Mouse (Mus musculus) forebrain, embryonic 12.5 days (tissue): ENCODE measurements around the gene Tspan12. TPM values are rescaled to one million over a fixed set of nuclear protein-coding genes. Genes with fewer than 3 reads are reported as not detected.
"Not testable (repeated sequence)": the region's sequence is repeated elsewhere in the genome, so short reads cannot be mapped to it uniquely, and the experiment has no call there.

Experiments used
- ATAC-seq: fragments of 200-750 bp; cut with Nextera tagmentation; 2 replicates; pipeline ENCODE4 v1.8.0; 2017; ENCODE audit warnings: moderate TSS enrichment; ENCODE audit not compliant: low FRiP score
- H3K27ac ChIP-seq: fragments of 300-500 bp; sonication (generic); 2 replicates; pipeline ENCODE4 v1.5.1; 2016; ENCODE audit warnings: mild to moderate bottlenecking
- H3K27me3 ChIP-seq: fragments of 300-500 bp; sonication (generic); 2 replicates; pipeline ENCODE4 v1.6.1; 2016; ENCODE audit warnings: mild to moderate bottlenecking
- H3K36me3 ChIP-seq: fragments of 300-500 bp; sonication (generic); replicated peaks from 2 replicates; pipeline ENCODE4 v1.6.1; 2016; ENCODE audit warnings: mild to moderate bottlenecking
- H3K4me1 ChIP-seq: fragments of 300-500 bp; sonication (generic); 2 replicates; pipeline ENCODE4 v1.6.1; 2016
- H3K4me2 ChIP-seq: fragments of 300-500 bp; sonication (generic); 2 replicates; pipeline ENCODE4 v1.6.1; 2016; ENCODE audit warnings: mild to moderate bottlenecking, moderate library complexity
- H3K4me3 ChIP-seq: fragments of 300-500 bp; sonication (generic); replicated peaks from 2 replicates; pipeline ENCODE4 v1.5.1; 2016; ENCODE audit warnings: mild to moderate bottlenecking
- H3K9ac ChIP-seq: fragments of 300-500 bp; sonication (generic); 2 replicates; pipeline ENCODE4 v1.6.1; 2016; ENCODE audit warnings: mild to moderate bottlenecking
- H3K9me3 ChIP-seq: fragments of 300-500 bp; sonication (generic); 2 replicates; pipeline ENCODE4 v1.6.1; 2016
- WGBS: fragments of 180-500 bp; shearing (Covaris S2); methylation state at CpG from one replicate; pipeline ENCODE4 v1.1.7; 2016; 5-methylcytosine and 5-hydroxymethylcytosine counted together
- polyA plus RNA-seq: library from polyadenylated mRNA; unstranded; fragments of >200 nt; fragmentation: Nextera tagmentation; extraction: Ambion mirVana; gene quantifications from 2 replicates; pipeline ENCODE4 v1.2.1, GENCODE M21; 2016

Gene Tspan12
- polyA plus RNA-seq = 54.9 and 57.5 TPM in 2 replicates

GRCm38 (mm10) chr6:21852344-21852785, at the start of gene Tspan12:
TSS of gene Tspan12 (minus strand) at chr6:21852515.
- Histone ChIP-seq H3K4me3 (peak within 1 kb of the TSS; percentile 81), H3K27me3 (no peaks in the 10 kb centered on the region), H3K36me3 (no peaks in the 10 kb centered on the region), H3K4me2 (peak within 1 kb of the TSS; percentile 63), H3K9ac (peak within 1 kb of the TSS; percentile 86), H3K4me1 (peaks cover 18% of the 10 kb centered on the region), H3K27ac (peak within 1 kb of the TSS; percentile 87), H3K9me3 (no peaks in the 10 kb centered on the region)
- 1% methylated on average over 13 of the region's 13 CpGs for WGBS
- peak; percentile 27; the same call in 1 of the 2 replicates for ATAC-seq

DNA sequence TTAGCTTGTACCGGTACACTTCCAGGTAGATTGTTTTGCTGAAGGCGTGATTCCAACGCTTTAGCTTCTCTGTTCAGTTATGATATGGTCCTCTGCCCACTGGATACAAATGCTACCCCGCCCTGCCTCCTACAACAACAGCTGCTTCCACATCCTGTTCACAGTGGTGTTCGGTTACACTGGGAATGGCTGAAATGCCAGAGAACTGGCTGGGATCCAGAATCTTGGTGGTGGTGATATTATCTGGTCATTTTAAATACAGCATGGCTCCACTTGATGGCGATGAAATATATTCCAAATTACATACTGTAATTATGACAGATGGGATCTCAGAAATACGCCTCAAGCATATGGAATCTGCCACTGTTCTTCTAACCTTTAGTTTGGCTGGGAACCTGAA, 42.1 kb upstream of the Tspan12 start:
- WGBS = 78% methylated on average over 7 of the region's 7 CpGs
- no peaks in the 10 kb centered on the region for H3K4me1 ChIP-seq
- H3K9ac ChIP-seq = no peak overlapping the region
- no peaks in the 10 kb centered on the region for H3K9me3 ChIP-seq
- H3K4me2 ChIP-seq = no peak overlapping the region
- no peak overlapping the region for H3K4me3 ChIP-seq
- H3K27ac ChIP-seq = no peak overlapping the region
- no peaks in the 10 kb centered on the region for H3K36me3 ChIP-seq
- ATAC-seq = no peak
- no peaks in the 10 kb centered on the region for H3K27me3 ChIP-seq

GRCm38 (mm10) chr6:21889101-21889500, 36.8 kb upstream of the Tspan12 start:
- no peaks in the 10 kb centered on the region for H3K36me3 ChIP-seq
- H3K27ac ChIP-seq = no peak overlapping the region
- H3K4me1 ChIP-seq = no peaks in the 10 kb centered on the region
- no peak for ATAC-seq
- no peak overlapping the region for H3K4me2 ChIP-seq
- H3K27me3 ChIP-seq = no peaks in the 10 kb centered on the region
- H3K4me3 ChIP-seq = no peak overlapping the region
- 72% methylated on average over 2 of the region's 2 CpGs for WGBS
- no peaks in the 10 kb centered on the region for H3K9me3 ChIP-seq
- H3K9ac ChIP-seq = no peak overlapping the region

- not testable (repeated sequence) for H3K4me2 ChIP-seq, H3K4me1 ChIP-seq, H3K4me3 ChIP-seq, H3K9me3 ChIP-seq, H3K36me3 ChIP-seq, H3K9ac ChIP-seq, H3K27ac ChIP-seq, H3K27me3 ChIP-seq, ATAC-seq
Observed at GRCm38 (mm10) chr6:21887971-21888370, 35.7 kb upstream of the Tspan12 start.

DNA sequence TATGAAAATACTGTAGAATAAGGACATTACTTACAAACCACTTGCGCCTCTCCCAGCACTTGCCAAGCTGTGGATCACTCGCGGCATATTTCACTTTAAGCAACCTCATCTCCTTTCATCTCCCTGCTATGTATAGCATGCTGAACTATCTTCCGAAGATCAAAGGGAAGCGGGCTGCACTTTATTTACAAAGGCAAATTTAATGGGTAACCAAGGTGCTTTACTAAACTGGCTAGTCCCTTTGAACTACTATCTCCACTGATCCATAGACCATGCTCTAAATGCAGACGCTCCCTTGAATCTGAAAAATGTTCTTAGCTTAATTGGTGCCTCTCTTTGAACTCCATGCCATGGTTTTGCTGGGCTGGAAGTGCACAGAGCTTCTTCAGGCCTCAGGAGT, 27.2 kb upstream of the Tspan12 start:
- Histone ChIP-seq H3K9ac (no peak overlapping the region), H3K9me3 (no peaks in the 10 kb centered on the region), H3K4me3 (no peak overlapping the region), H3K4me1 (no peaks in the 10 kb centered on the region), H3K27ac (no peak overlapping the region), H3K36me3 (no peaks in the 10 kb centered on the region), H3K27me3 (no peaks in the 10 kb centered on the region), H3K4me2 (no peak overlapping the region)
- no peak for ATAC-seq
- 79% methylated on average over 6 of the region's 6 CpGs for WGBS

GRCm38 (mm10) chr6:21867310-21867709, 15.0 kb upstream of the Tspan12 start:
- no peak overlapping the region for H3K27ac ChIP-seq

GRCm38 (mm10) chr6:21864179-21864578, 11.9 kb upstream of the Tspan12 start:
- 59% methylated on average over 8 of the region's 8 CpGs for WGBS
- Histone ChIP-seq H3K27me3 (peaks cover 12% of the 10 kb centered on the region; the same call in 1 of the 2 replicates), H3K36me3 (no peaks in the 10 kb centered on the region), H3K9me3 (no peaks in the 10 kb centered on the region), H3K27ac (no peak overlapping the region), H3K4me1 (no peaks in the 10 kb centered on the region), H3K4me2 (no peak overlapping the region), H3K9ac (no peak overlapping the region), H3K4me3 (no peak overlapping the region)
- ATAC-seq = no peak

More at GRCm38 (mm10) chr6:21867310-21867709, 15.0 kb upstream of the Tspan12 start:
- no peaks in the 10 kb centered on the region for H3K4me1 ChIP-seq
- no peak for ATAC-seq
- H3K27me3 ChIP-seq = peaks cover 3% of the 10 kb centered on the region; the same call in 1 of the 2 replicates
- H3K4me2 ChIP-seq = no peak overlapping the region
- WGBS = 42% methylated on average over 1 of the region's 1 CpGs
- no peaks in the 10 kb centered on the region for H3K36me3 ChIP-seq
- no peaks in the 10 kb centered on the region for H3K9me3 ChIP-seq
- H3K9ac ChIP-seq = no peak overlapping the region
- H3K4me3 ChIP-seq = no peak overlapping the region

- no peak for ATAC-seq
- Histone ChIP-seq H3K27me3 (peaks cover 13% of the 10 kb centered on the region; the same call in 1 of the 2 replicates), H3K4me3 (no peak overlapping the region), H3K9me3 (no peaks in the 10 kb centered on the region), H3K4me1 (no peaks in the 10 kb centered on the region), H3K36me3 (no peaks in the 10 kb centered on the region), H3K27ac (no peak overlapping the region), H3K9ac (no peak overlapping the region), H3K4me2 (no peak overlapping the region)
- WGBS = 9% methylated on average over 1 of the region's 1 CpGs
Observed at GRCm38 (mm10) chr6:21863561-21863960, 11.2 kb upstream of the Tspan12 start.

DNA sequence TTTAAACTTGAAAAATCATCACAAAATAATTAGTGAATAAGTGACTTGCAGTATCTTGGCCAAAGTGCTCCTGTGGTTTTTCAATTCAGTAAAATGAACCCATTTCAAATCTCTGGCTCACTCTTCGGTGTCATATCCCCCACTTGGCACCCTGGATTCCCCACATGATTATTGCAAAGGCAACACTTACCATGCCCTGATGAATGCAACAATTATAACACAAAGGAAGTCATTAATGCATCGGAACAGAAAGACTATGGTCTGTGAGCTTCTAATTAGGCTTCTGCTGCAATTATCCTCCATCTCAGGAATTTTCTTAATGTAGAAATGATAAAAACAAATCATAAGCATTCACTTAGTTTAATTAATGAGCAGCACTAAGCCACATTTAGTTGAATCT, 9.0 kb upstream of the Tspan12 start:
- H3K27me3 ChIP-seq = peaks cover 13% of the 10 kb centered on the region; the same call in 1 of the 2 replicates
- no peak overlapping the region for H3K4me2 ChIP-seq
- no peaks in the 10 kb centered on the region for H3K36me3 ChIP-seq
- H3K27ac ChIP-seq = no peak overlapping the region
- no peak overlapping the region for H3K4me3 ChIP-seq
- H3K9ac ChIP-seq = no peak overlapping the region
- peaks cover 10% of the 10 kb centered on the region for H3K4me1 ChIP-seq
- ATAC-seq = no peak
- no peaks in the 10 kb centered on the region for H3K9me3 ChIP-seq
- 30% methylated on average over 2 of the region's 2 CpGs for WGBS

DNA sequence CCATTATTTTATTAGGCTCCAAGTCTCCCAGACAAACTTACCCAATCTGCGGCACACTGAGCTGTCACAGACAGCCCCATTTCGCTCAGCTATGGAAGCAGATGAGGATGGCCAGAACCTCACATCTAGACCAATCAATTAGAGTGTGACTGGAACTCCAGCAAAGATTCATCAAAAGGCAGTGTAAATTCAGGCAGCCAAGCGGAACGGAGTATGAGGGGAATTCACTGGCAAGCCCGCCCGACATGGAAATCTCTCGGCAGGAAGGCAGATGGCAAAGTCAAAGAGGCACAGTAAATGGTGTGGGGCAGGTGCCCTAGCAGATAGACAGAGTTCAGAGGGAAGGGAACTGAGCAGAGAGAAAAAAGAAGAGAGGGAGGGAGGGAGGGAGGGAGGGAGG, 5.5 kb upstream of the Tspan12 start:
- Histone ChIP-seq H3K27ac (no peak overlapping the region), H3K9ac (no peak overlapping the region), H3K27me3 (peaks cover 13% of the 10 kb centered on the region; the same call in 1 of the 2 replicates), H3K9me3 (no peaks in the 10 kb centered on the region), H3K4me2 (peak overlapping the region; percentile 24; the same call in 1 of the 2 replicates), H3K36me3 (no peaks in the 10 kb centered on the region), H3K4me3 (no peak overlapping the region), H3K4me1 (peaks cover 10% of the 10 kb centered on the region)
- 14% methylated on average over 7 of the region's 7 CpGs for WGBS
- ATAC-seq = peak; percentile 80

GRCm38 (mm10) chr6:21855921-21856320, 3.6 kb upstream of the Tspan12 start:
- no peak overlapping the region for H3K9ac ChIP-seq
- peaks cover 13% of the 10 kb centered on the region; the same call in 1 of the 2 replicates for H3K27me3 ChIP-seq
- WGBS = 51% methylated on average over 7 of the region's 7 CpGs
- H3K36me3 ChIP-seq = no peaks in the 10 kb centered on the region
- no peaks in the 10 kb centered on the region for H3K9me3 ChIP-seq
- no peak for ATAC-seq
- H3K27ac ChIP-seq = no peak overlapping the region
- no peak overlapping the region for H3K4me3 ChIP-seq
- peaks cover 20% of the 10 kb centered on the region for H3K4me1 ChIP-seq
- H3K4me2 ChIP-seq = no peak overlapping the region

DNA sequence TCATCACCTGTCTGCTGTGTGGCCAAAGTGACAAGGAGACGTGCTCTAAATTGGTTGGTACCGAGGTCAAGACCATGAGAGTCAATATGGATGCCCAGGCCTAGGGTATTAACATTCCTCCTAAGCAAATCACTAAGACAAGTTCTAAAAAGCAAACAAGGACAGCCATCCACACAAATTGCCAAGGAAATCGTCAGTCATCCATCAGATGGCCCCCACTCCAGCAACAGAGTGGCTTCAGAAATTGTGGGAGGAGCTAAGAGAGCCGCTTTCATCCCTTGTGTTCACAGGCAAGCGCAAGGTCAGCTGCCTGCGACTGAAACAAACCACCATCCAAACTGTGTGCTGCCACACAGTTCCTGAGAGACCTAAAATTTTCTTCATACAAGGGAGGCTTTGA, 1.0 kb upstream of the Tspan12 start:
- 64% methylated on average over 6 of the region's 6 CpGs for whole genome bisulfite sequencing
- Histone ChIP-seq H3K9me3 (no peaks in the 10 kb centered on the region), H3K36me3 (no peaks in the 10 kb centered on the region), H3K27ac (no peak overlapping the region), H3K4me1 (peaks cover 27% of the 10 kb centered on the region), H3K4me2 (no peak overlapping the region), H3K27me3 (0 out of 2 replicates have a peak, but pooled peaks cover under 1% of the 10 kb centered on the region), H3K9ac (no peak overlapping the region), H3K4me3 (no peak overlapping the region)
- no peak for ATAC-seq

GRCm38 (mm10) chr6:21851596-21852343, 545 bp downstream of the Tspan12 start:
- Histone ChIP-seq H3K27me3 (no peaks in the 10 kb centered on the region), H3K36me3 (no peaks in the 10 kb centered on the region), H3K4me3 (peak overlapping the region; percentile 81), H3K4me2 (peak overlapping the region; percentile 63), H3K9me3 (no peaks in the 10 kb centered on the region), H3K27ac (peak overlapping the region; percentile 87), H3K9ac (peak overlapping the region; percentile 86), H3K4me1 (peaks cover 18% of the 10 kb centered on the region)
- peak; percentile 93 for ATAC-seq
- under 1% methylated on average over 55 of the region's 62 CpGs for WGBS
